Mouse (Mus musculus): ENCODE measurements around the gene Mrgpra1. TPM values are rescaled to one million over a fixed set of nuclear protein-coding genes. Genes with fewer than 3 reads are reported as not detected.

Gene Mrgpra1
- polyA plus RNA-seq, 1 experiment from 2014 or later, result not detected

Other genes with a start within 250 kb of the Mrgpra1 start
- 10.7 and 30.9 TPM in 2 replicates for gene Ptpn5, start 220.6 kb downstream of the Mrgpra1 start, polyA plus RNA-seq (2016; fragmentation: Nextera tagmentation; extraction: Ambion mirVana)
- not detected in 2 replicates for gene Mrgpra6, start 149.3 kb downstream of the Mrgpra1 start, polyA plus RNA-seq (2016; fragmentation: Nextera tagmentation; extraction: Ambion mirVana)
- not detected in 2 replicates for gene Mrgpra9, start 101.4 kb downstream of the Mrgpra1 start, polyA plus RNA-seq (2016; fragmentation: Nextera tagmentation; extraction: Ambion mirVana)
- gene Mrgpra2a, start 97.9 kb upstream of the Mrgpra1 start, polyA plus RNA-seq (2016; fragmentation: Nextera tagmentation; extraction: Ambion mirVana), result not detected in 2 replicates
- not detected in 2 replicates for gene Mrgpra2b, start 174.6 kb upstream of the Mrgpra1 start, polyA plus RNA-seq (2016; fragmentation: Nextera tagmentation; extraction: Ambion mirVana)
- not detected in 2 replicates for gene Mrgpra3, start 247.1 kb upstream of the Mrgpra1 start, polyA plus RNA-seq (2016; fragmentation: Nextera tagmentation; extraction: Ambion mirVana)

Data from hindbrain, embryonic 10.5 days (tissue).